Mouse (Mus musculus) ES-Bruce4 (cell line): ENCODE data around the gene Proz.

Experiments used
- CTCF ChIP-seq: IDR thresholded peaks from one replicate; pipeline ENCODE4 v1.8.1; 2011; ENCODE audit warnings: low read depth, low read length
- EP300 ChIP-seq: IDR thresholded peaks from 2 replicates; pipeline ENCODE4 v1.6.1; 2011; ENCODE audit warnings: low read depth, low read length; ENCODE audit not compliant: insufficient read depth
- POLR2A ChIP-seq: IDR thresholded peaks from one replicate; pipeline ENCODE4 v1.8.1; 2011; ENCODE audit warnings: low read length; ENCODE audit not compliant: insufficient read depth

GRCm38 (mm10) chr8:13057351-13057750 lies 3.4 kb upstream of the Proz start:
- no peak for TF ChIP-seq EP300
- no peak for TF ChIP-seq CTCF
- TF ChIP-seq POLR2A, result no peak
